Mouse (Mus musculus) heart, embryonic 13.5 days (tissue): ENCODE measurements around the gene Gm21969. TPM values are rescaled to one million over a fixed set of nuclear protein-coding genes. Genes with fewer than 3 reads are reported as not detected.

Source experiments
- ATAC-seq: fragments of 200-750 bp; cut with Nextera tagmentation; 2 replicates; pipeline ENCODE4 v1.8.0; 2017; ENCODE audit warnings: moderate TSS enrichment; ENCODE audit not compliant: insufficient number of reproducible peaks, low FRiP score, low TSS enrichment; ENCODE audit errors: extremely low read depth
- H3K27ac ChIP-seq: fragments of 300-500 bp; sonication (generic); replicated peaks from 2 replicates; pipeline ENCODE4 v1.5.1; 2015; ENCODE audit warnings: moderate library complexity, mild to moderate bottlenecking, inconsistent platforms
- H3K27me3 ChIP-seq: fragments of 300-500 bp; sonication (generic); replicated peaks from 2 replicates; pipeline ENCODE4 v1.6.1; 2015; ENCODE audit warnings: mild to moderate bottlenecking, inconsistent platforms
- H3K36me3 ChIP-seq: fragments of 300-500 bp; sonication (generic); 2 replicates; pipeline ENCODE4 v1.6.1; 2015; ENCODE audit warnings: mild to moderate bottlenecking, inconsistent platforms
- H3K4me1 ChIP-seq: fragments of 300-500 bp; sonication (generic); 2 replicates; pipeline ENCODE4 v1.6.1; 2015; ENCODE audit warnings: inconsistent platforms
- H3K4me2 ChIP-seq: fragments of 300-500 bp; sonication (generic); 2 replicates; pipeline ENCODE4 v1.6.1; 2015; ENCODE audit warnings: inconsistent platforms, mild to moderate bottlenecking, moderate library complexity
- H3K4me3 ChIP-seq: fragments of 300-500 bp; sonication (generic); 2 replicates; pipeline ENCODE4 v1.5.1; 2015; ENCODE audit warnings: moderate library complexity, mild to moderate bottlenecking, inconsistent platforms
- H3K9ac ChIP-seq: fragments of 300-500 bp; sonication (generic); 2 replicates; pipeline ENCODE4 v1.6.1; 2015; ENCODE audit warnings: inconsistent platforms, mild to moderate bottlenecking, moderate library complexity
- H3K9me3 ChIP-seq: fragments of 300-500 bp; sonication (generic); 2 replicates; pipeline ENCODE4 v1.6.1; 2016; ENCODE audit warnings: inconsistent platforms
- WGBS: fragments of 180-500 bp; shearing (Covaris S2); methylation state at CpG from one replicate; pipeline ENCODE4 v1.1.7; 2015; ENCODE audit warnings: mixed read lengths; 5-methylcytosine and 5-hydroxymethylcytosine counted together
- polyA plus RNA-seq: library from polyadenylated mRNA; unstranded; fragments of >200 nt; fragmentation: Nextera tagmentation; extraction: Ambion mirVana; gene quantifications from 2 replicates; pipeline ENCODE4 v1.2.1, GENCODE M21; 2015

Gm21969 gene
- polyA plus RNA-seq, 1 experiment from 2014 or later: not detected

DNA sequence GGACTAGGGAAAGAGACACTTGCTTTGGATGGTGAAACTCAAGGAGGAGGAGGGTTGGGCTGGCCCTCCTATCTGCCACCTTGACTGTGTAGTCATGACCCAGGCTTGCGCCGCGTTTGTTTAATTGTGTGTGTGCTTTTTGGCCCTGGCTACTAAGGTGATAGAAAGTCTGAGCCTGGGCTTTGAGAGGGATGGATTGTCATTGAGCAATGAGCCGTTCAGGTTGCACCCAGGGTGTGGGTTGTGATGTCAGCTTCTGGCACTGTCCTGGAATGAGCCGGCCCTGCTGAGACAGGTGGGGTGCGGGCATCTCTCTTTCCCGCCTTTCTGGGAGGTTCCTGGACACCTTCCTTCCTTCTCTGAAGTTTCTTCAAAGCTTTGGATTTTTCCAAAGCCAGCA lies 26.0 kb upstream of the Gm21969 start:
- H3K9ac ChIP-seq: peak overlapping the region; percentile 92
- WGBS: 72% methylated on average over 7 of the region's 7 CpGs
- no peaks in the 10 kb centered on the region for H3K36me3 ChIP-seq
- ATAC-seq: no peak
- no peak overlapping the region for H3K27ac ChIP-seq
- H3K4me3 ChIP-seq: peak overlapping the region; percentile 81
- H3K4me2 ChIP-seq: peak overlapping the region; percentile 78
- H3K27me3 ChIP-seq: 0 out of 2 replicates have a peak, but pooled peaks cover 6% of the 10 kb centered on the region
- no peaks in the 10 kb centered on the region for H3K9me3 ChIP-seq
- H3K4me1 ChIP-seq: peaks cover 72% of the 10 kb centered on the region

- peaks cover 85% of the 10 kb centered on the region for H3K4me1 ChIP-seq
- no peaks in the 10 kb centered on the region for H3K36me3 ChIP-seq
- H3K9ac ChIP-seq: peak overlapping the region; percentile 84
- H3K4me2 ChIP-seq: peak overlapping the region; percentile 78
- H3K27ac ChIP-seq: peak overlapping the region; percentile 90; the same call in 1 of the 2 replicates
- ATAC-seq: no peak
- no peaks in the 10 kb centered on the region for H3K27me3 ChIP-seq
- peak overlapping the region; percentile 17; the same call in 1 of the 2 replicates for H3K4me3 ChIP-seq
- no peaks in the 10 kb centered on the region for H3K9me3 ChIP-seq
- 76% methylated on average over 8 of the region's 8 CpGs for WGBS
Observed at GRCm38 (mm10) chr4:139578389-139578788, 24.6 kb upstream of the Gm21969 start.

DNA sequence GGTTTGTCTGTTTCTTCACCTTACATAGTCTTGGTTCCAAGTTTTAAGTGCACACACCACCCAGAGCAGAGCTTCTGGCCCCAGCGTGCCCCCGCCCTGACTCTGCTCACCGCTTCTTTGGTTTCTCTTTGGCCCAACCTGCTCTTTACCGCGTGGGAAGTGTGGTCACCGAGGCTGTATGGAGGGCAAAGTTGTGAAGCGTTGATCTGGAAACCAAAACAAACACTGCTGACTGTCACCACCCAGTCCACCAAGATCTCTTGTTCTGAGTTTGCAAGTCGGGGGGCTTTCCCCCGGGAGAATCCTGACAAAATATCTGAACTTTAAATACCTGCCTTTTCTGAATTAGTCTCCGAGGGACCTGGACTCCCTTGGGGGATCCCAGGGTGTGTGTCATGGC lies 24.0 kb upstream of the Gm21969 start:
- no peaks in the 10 kb centered on the region for H3K27me3 ChIP-seq
- peak overlapping the region; percentile 78 for H3K4me2 ChIP-seq
- no peaks in the 10 kb centered on the region for H3K9me3 ChIP-seq
- peak overlapping the region; percentile 84 for H3K9ac ChIP-seq
- peaks cover 85% of the 10 kb centered on the region for H3K4me1 ChIP-seq
- H3K36me3 ChIP-seq: no peaks in the 10 kb centered on the region
- no peak for ATAC-seq
- H3K27ac ChIP-seq: peak overlapping the region; percentile 90
- WGBS: 31% methylated on average over 10 of the region's 10 CpGs
- H3K4me3 ChIP-seq: peak overlapping the region; percentile 17

- no peak for ATAC-seq
- H3K4me2 ChIP-seq: peak overlapping the region; percentile 78
- peak overlapping the region; percentile 84 for H3K9ac ChIP-seq
- H3K27me3 ChIP-seq: no peaks in the 10 kb centered on the region
- H3K4me3 ChIP-seq: peak overlapping the region; percentile 17; the same call in 1 of the 2 replicates
- peaks cover 88% of the 10 kb centered on the region for H3K4me1 ChIP-seq
- no peaks in the 10 kb centered on the region for H3K36me3 ChIP-seq
- 45% methylated on average over 6 of the region's 6 CpGs for WGBS
- H3K9me3 ChIP-seq: no peaks in the 10 kb centered on the region
- peak overlapping the region; percentile 90 for H3K27ac ChIP-seq
Observed at GRCm38 (mm10) chr4:139579466-139579865, 23.5 kb upstream of the Gm21969 start.

GRCm38 (mm10) chr4:139580663-139581336 lies 22.2 kb upstream of the Gm21969 start:
- no peaks in the 10 kb centered on the region for H3K36me3 ChIP-seq
- peaks cover 99% of the 10 kb centered on the region for H3K4me1 ChIP-seq
- H3K4me2 ChIP-seq: peak overlapping the region; percentile 78
- peak overlapping the region; percentile 32 for H3K4me3 ChIP-seq
- peak overlapping the region; percentile 90 for H3K27ac ChIP-seq
- WGBS: 4% methylated on average over 15 of the region's 15 CpGs
- H3K9ac ChIP-seq: peak overlapping the region; percentile 84
- H3K27me3 ChIP-seq: no peaks in the 10 kb centered on the region
- no peak for ATAC-seq
- H3K9me3 ChIP-seq: no peaks in the 10 kb centered on the region

DNA sequence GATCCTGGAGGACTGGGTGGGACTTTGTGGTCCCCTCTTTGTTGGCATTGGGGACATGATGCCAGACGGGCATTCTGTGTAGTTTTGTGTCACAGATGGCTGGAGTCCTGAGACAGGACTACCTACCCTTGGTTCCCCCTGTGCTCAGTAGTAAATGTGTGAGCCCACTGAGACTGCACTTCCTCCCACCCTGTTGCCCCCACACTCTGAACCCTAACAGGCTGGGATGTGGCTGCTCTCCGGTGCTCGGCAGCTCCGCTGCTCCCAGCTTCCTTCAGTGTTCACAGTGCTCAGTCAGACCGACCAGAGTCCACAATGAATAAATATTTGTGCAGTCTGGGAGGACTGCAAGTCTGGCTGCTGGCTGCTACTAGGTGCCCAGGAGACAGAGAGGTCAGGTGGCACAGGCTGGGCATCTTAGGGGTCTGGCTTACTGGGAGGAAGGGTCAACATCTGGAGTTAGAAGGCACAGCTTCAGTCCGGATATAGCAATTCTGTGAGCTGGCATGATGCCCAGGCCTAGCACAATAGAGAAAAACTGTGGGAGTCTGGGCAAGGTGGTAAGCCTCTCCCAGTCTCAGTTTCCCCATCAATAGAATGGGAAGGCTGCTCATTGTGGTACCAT lies 21.4 kb upstream of the Gm21969 start:
- Histone ChIP-seq H3K36me3 (no peaks in the 10 kb centered on the region), H3K27me3 (no peaks in the 10 kb centered on the region), H3K4me2 (peak overlapping the region; percentile 78), H3K27ac (peak overlapping the region; percentile 90), H3K9ac (peak overlapping the region; percentile 84), H3K4me1 (peaks cover 99% of the 10 kb centered on the region), H3K9me3 (no peaks in the 10 kb centered on the region), H3K4me3 (peak overlapping the region; percentile 32)
- no peak for ATAC-seq
- WGBS: 30% methylated on average over 6 of the region's 6 CpGs

GRCm38 (mm10) chr4:139582346-139582745 lies 20.6 kb upstream of the Gm21969 start:
- Histone ChIP-seq H3K4me2 (no peak overlapping the region), H3K4me3 (no peak overlapping the region), H3K4me1 (peaks cover 99% of the 10 kb centered on the region), H3K9ac (0 out of 2 replicates have a peak overlapping the region, but pooled peaks have one; percentile 28), H3K36me3 (no peaks in the 10 kb centered on the region), H3K27ac (0 out of 2 replicates have a peak overlapping the region, but pooled peaks have one; percentile 90), H3K9me3 (no peaks in the 10 kb centered on the region), H3K27me3 (no peaks in the 10 kb centered on the region)
- ATAC-seq: no peak
- WGBS: 69% methylated on average over 6 of the region's 6 CpGs

DNA sequence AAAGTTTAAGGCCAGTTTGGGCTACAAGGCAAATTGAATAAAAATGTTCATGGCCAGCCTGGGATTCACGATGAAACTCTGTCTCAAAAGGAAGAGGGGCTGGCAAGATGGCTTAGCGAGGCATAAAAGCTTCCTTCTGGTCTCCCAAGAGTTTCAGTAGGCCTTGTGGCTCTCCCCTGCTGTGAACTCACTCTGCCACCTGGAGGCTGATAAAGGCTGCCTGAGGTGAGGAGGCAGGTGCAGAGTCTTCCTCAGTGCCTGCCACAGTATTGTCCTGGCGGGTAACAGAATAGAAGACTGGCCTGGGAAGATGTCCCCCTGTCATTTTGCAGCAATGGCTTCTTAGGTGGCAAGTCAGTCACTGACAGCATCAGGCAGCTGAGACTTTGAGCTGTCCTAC lies 20.1 kb upstream of the Gm21969 start:
- H3K9ac ChIP-seq: peak overlapping the region; percentile 11; the same call in 1 of the 2 replicates
- H3K4me2 ChIP-seq: no peak overlapping the region
- no peaks in the 10 kb centered on the region for H3K27me3 ChIP-seq
- H3K36me3 ChIP-seq: no peaks in the 10 kb centered on the region
- 68% methylated on average over 3 of the region's 3 CpGs for WGBS
- H3K4me1 ChIP-seq: peaks cover 100% of the 10 kb centered on the region
- H3K9me3 ChIP-seq: no peaks in the 10 kb centered on the region
- ATAC-seq: no peak
- H3K27ac ChIP-seq: no peak overlapping the region
- H3K4me3 ChIP-seq: no peak overlapping the region

GRCm38 (mm10) chr4:139583629-139584245 lies 19.2 kb upstream of the Gm21969 start:
- 68% methylated on average over 11 of the region's 11 CpGs for WGBS
- no peak overlapping the region for H3K4me2 ChIP-seq

GRCm38 (mm10) chr4:139584704-139585103 lies 18.3 kb upstream of the Gm21969 start:
- ATAC-seq: no peak
- WGBS: 82% methylated on average over 11 of the region's 11 CpGs
- no peak overlapping the region for H3K27ac ChIP-seq
- no peaks in the 10 kb centered on the region for H3K9me3 ChIP-seq
- no peak overlapping the region for H3K4me3 ChIP-seq
- H3K36me3 ChIP-seq: no peaks in the 10 kb centered on the region
- H3K27me3 ChIP-seq: no peaks in the 10 kb centered on the region
- H3K4me2 ChIP-seq: no peak overlapping the region
- H3K9ac ChIP-seq: 0 out of 2 replicates have a peak overlapping the region, but pooled peaks have one; percentile 28
- H3K4me1 ChIP-seq: peaks cover 88% of the 10 kb centered on the region

More at GRCm38 (mm10) chr4:139583629-139584245, 19.2 kb upstream of the Gm21969 start:
- Histone ChIP-seq H3K9ac (peak overlapping the region; percentile 47; the same call in 1 of the 2 replicates), H3K4me1 (peaks cover 93% of the 10 kb centered on the region), H3K27me3 (no peaks in the 10 kb centered on the region), H3K27ac (0 out of 2 replicates have a peak overlapping the region, but pooled peaks have one; percentile 8), H3K9me3 (no peaks in the 10 kb centered on the region), H3K4me3 (no peak overlapping the region), H3K36me3 (no peaks in the 10 kb centered on the region)
- ATAC-seq: no peak

DNA sequence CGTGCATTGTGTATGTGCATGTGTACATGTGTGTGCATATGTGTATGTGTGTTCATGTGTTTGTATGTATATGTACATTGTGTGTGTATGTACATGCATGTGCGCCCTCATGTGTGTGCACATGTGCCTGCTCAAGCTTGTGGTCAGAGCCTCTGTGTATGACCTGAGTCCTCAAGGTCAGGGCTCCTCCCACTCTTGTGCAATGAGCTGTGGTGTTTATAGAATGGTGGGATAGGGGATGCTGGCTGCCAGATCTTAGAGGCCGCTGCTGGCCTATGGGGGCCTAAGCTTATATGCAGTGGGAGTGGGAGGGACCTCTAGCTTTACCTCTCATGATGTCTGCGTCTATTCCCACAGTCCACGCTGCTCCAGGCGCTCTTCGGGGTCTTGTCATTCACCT lies 17.3 kb upstream of the Gm21969 start:
- 77% methylated on average over 7 of the region's 7 CpGs for WGBS
- no peak overlapping the region for H3K4me2 ChIP-seq
- H3K4me3 ChIP-seq: no peak overlapping the region
- H3K9me3 ChIP-seq: no peaks in the 10 kb centered on the region
- ATAC-seq: no peak
- H3K36me3 ChIP-seq: no peaks in the 10 kb centered on the region
- H3K27ac ChIP-seq: no peak overlapping the region
- H3K27me3 ChIP-seq: no peaks in the 10 kb centered on the region
- 0 out of 2 replicates have a peak overlapping the region, but pooled peaks have one; percentile 40 for H3K9ac ChIP-seq
- H3K4me1 ChIP-seq: peaks cover 85% of the 10 kb centered on the region
